Mouse (Mus musculus): ENCODE results near the gene Tmem131l. TPM values are rescaled to one million over a fixed set of nuclear protein-coding genes. Genes with fewer than 3 reads are reported as not detected.
A peak's percentile ranks its signal among the peaks of the same experiment; 100 is the strongest.

The Tmem131l gene
- total and polyA plus RNA-seq, 3 experiments: 9.6 to 39.6 TPM; not detected in 1

DNA sequence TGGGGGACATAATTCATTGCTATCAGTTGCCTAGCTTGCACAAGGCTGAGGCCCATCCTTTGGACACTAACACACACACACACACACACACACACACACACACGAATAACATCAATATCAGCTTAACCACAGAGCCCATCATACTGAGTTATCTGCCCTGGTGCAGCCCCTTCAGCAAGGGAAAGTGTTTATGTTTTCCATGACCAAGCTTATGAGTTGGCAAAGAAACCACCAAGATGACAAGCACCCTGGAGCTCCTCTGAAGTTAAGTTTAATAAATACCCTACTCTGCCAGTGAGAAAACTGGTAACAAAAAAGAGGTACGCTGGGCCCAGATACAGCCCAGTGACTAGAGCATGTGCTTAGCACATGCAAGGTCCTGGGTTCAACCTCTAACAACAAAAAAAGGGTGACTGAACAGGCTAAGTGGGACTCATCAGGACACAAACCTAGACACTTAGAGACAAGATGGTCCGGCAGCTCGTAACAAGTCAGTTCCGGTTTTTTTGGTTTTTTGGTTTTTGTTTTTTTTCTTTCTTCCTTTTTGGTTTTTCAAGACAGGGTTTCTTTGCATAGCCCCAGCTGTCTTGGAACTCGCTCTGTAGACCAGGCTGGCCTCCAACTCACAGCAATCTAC lies 4.1 kb downstream of the Tmem131l start (continued):
- TF ChIP-seq POLR2AphosphoS5 (IDR thresholded peaks at IDR 0.05; ENCODE audit: borderline replicate concordance, low read depth, low read length) (no peak), ZNF384 (IDR thresholded peaks at IDR 0.05; ENCODE audit: low read depth, low read length) (peak; percentile 38; the same call in 1 of the 2 replicates), RCOR1 (IDR thresholded peaks at IDR 0.05; ENCODE audit: low read depth, low read length) (no peak), CHD2 (IDR thresholded peaks at IDR 0.05; ENCODE audit: low read length) (no peak; the same call in 1 of the 2 replicates), TAL1 (IDR thresholded peaks at IDR 0.05; ENCODE audit: low read length) (peak; percentile 83), ETS1 (IDR thresholded peaks at IDR 0.05; ENCODE audit: low read depth, low read length) (peak; percentile 75), POLR2A (IDR thresholded peaks at IDR 0.05; ENCODE audit: control insufficient read depth in 1 of 2, insufficient read depth in 1 of 2, low read depth in 1 of 2, low read length in 2 of 2, poor library complexity in 1 of 2) (no peak), TCF12 (IDR thresholded peaks at IDR 0.05; ENCODE audit: low read depth, low read length) (peak; percentile 79), MEF2A (IDR thresholded peaks at IDR 0.05; ENCODE audit: extremely low read depth, insufficient replicate concordance, low read depth, low read length, poor library complexity, severe bottlenecking) (no peak), NRF1 (IDR thresholded peaks at IDR 0.05; ENCODE audit: insufficient read depth, low read depth, low read length, poor library complexity, severe bottlenecking) (no peak), UBTF (IDR thresholded peaks at IDR 0.05; ENCODE audit: borderline replicate concordance, insufficient read depth, low read depth, low read length) (no peak)

DNA sequence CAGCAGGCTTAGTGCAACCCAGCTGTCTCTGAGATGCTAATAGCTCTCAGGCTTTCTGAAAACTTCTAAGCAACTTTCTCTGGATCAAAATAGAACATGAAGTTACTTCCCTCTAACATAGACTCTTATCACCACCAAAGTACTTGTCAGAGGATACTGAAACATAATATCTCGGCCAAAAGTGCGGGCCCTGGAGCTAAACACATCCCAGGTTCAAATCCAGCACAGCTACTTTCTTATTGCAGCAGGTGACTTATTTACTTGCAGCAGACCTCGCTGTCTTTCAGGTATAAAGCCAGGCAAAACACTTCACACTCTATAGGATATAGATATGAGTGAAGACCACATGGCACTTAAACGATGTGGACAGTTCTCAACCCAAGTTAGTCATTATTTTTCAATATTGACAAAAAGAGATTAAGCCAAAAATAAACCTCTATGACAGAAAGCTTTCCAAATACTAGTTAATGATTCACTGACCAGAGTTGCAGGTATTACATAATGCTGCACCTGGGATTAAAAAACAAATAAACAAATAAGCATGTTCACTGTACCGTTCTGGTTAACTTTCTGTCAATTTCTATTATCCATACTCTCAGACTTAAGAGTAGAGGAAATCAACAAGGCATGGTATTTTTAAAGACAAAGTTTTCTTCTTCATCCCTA lies 5.7 kb downstream of the Tmem131l start:
- Histone ChIP-seq H3K36me3 (ENCODE audit: control insufficient read depth in 1 of 2, insufficient read depth in 2 of 2, low read length in 2 of 2) (peaks cover 2 to 41% of the 10 kb centered on the region in 2 experiments; a peak in 3 of 4 replicates), H3K79me2 (ENCODE audit: control insufficient read depth, insufficient read depth, low read length, poor library complexity) (peaks cover 42% of the 10 kb centered on the region), H3K27me3 (ENCODE audit: control insufficient read depth in 1 of 2, insufficient read depth in 2 of 2, low read length in 2 of 2) (no peaks in the 10 kb centered on the region), H3K9ac (ENCODE audit: control insufficient read depth, low read depth, low read length, poor library complexity, severe bottlenecking) (no peak overlapping the region), H3K9me3 (replicated peaks; ENCODE audit: insufficient read depth, low read length) (no peaks in the 10 kb centered on the region), H3K4me3 (ENCODE audit: control insufficient read depth in 1 of 2, insufficient read depth in 1 of 2, low read depth in 2 of 2, low read length in 2 of 2) (no peak overlapping the region), H3K27ac (ENCODE audit: control insufficient read depth, low read depth, low read length) (no peak overlapping the region), H3K4me1 (ENCODE audit: control insufficient read depth in 1 of 2, insufficient read depth in 2 of 2, low read length in 2 of 2) (peaks cover 19 to 30% of the 10 kb centered on the region in 2 experiments)
- DNase-seq (ENCODE audit: low read depth, low spot score): peak; percentile 55
- TF ChIP-seq NELFE (IDR thresholded peaks at IDR 0.05; ENCODE audit: low read depth, low read length) (no peak), RAD21 (IDR thresholded peaks at IDR 0.05; ENCODE audit: low read depth, low read length) (no peak), BHLHE40 (IDR thresholded peaks at IDR 0.05; ENCODE audit: borderline replicate concordance, low read depth, low read length) (no peak), MEF2A (IDR thresholded peaks at IDR 0.05; ENCODE audit: extremely low read depth, insufficient replicate concordance, low read depth, low read length, poor library complexity, severe bottlenecking) (no peak), GATA1 (IDR thresholded peaks at IDR 0.05; ENCODE audit: low read depth, low read length) (0 out of 2 replicates have a peak, but pooled peaks have one; percentile 26), E2F4 (IDR thresholded peaks at IDR 0.05; ENCODE audit: borderline replicate concordance, low read depth, low read length) (no peak)

All from MEL (cell line).